Mouse (Mus musculus): ENCODE measurements at regions not wholly inside any gene's neighbourhood (a gene's known extent, or its start where the extent isn't known, plus 50 kb on each side); places are given as distances from the start of the nearest gene placed in this dataset.

DNA sequence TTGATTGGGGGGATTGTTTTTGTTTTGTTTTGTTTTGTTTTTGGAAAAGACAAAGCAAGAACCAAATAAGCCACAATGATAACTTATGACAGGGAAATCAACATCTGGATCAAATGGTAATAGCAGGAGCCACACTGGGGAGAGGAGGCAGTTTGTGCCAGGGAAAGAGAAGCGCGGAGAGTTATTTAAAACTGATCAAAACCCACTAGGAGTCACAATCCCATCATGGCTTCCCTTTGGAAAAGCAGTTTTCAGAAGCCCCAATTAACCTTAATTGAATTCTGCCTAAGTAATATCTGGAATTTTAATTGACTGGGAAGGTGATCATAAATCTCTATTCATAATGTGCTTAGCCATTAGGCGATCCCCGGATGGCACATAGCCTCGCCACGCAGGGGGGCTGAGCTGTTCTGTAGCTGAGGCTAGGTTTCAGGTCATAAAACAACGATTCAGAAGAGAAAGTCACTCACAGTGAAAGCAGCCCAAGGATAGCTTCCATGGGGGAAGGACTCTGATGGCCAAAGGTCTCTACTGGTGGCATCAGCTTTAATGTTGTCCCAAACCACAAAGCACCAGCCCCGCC, 86.4 kb upstream of the Noct start:
- Histone ChIP-seq H3K4me2 (ENCODE audit: low read depth, low read length, severe bottlenecking) (no peak overlapping the region), H3K4me1 (replicated peaks; ENCODE audit: control insufficient read depth, insufficient read depth, low read length) (peaks cover 5% of the 10 kb centered on the region), H3K27me3 (ENCODE audit: control insufficient read depth, insufficient read depth, low read length) (no peaks in the 10 kb centered on the region), H3K9ac (ENCODE audit: low read length) (no peak overlapping the region), H3K36me3 (ENCODE audit: control insufficient read depth, insufficient read depth, low read length) (no peaks in the 10 kb centered on the region), H3K27ac (ENCODE audit: low read depth, low read length) (no peak overlapping the region), H3K9me3 (ENCODE audit: control insufficient read depth, low read length) (no peaks in the 10 kb centered on the region), H3K4me3 (ENCODE audit: low read depth, low read length) (no peak overlapping the region)
- DNase-seq (ENCODE audit: low spot score) (no peak), ATAC-seq (replicated peaks; ENCODE audit: low FRiP score) (0 out of 2 replicates have a peak, but pooled peaks have one; percentile 42)
- whole genome bisulfite sequencing: 68% methylated on average over 8 of the region's 8 CpGs

- no peak for ATAC-seq (replicated peaks; ENCODE audit: low FRiP score)
- WGBS: 92% methylated on average over 2 of the region's 2 CpGs
- Histone ChIP-seq H3K27ac (ENCODE audit: low read depth, low read length) (no peak overlapping the region), H3K9ac (ENCODE audit: low read length) (no peak overlapping the region), H3K4me3 (ENCODE audit: low read depth, low read length) (no peak overlapping the region), H3K27me3 (ENCODE audit: control insufficient read depth, insufficient read depth, low read length) (no peaks in the 10 kb centered on the region), H3K9me3 (ENCODE audit: control insufficient read depth, low read length) (no peaks in the 10 kb centered on the region), H3K4me2 (ENCODE audit: low read depth, low read length, severe bottlenecking) (no peak overlapping the region), H3K4me1 (replicated peaks; ENCODE audit: control insufficient read depth, insufficient read depth, low read length) (no peaks in the 10 kb centered on the region; the same call in 1 of the 2 replicates), H3K36me3 (ENCODE audit: control insufficient read depth, insufficient read depth, low read length) (no peaks in the 10 kb centered on the region)
- DNase-seq (ENCODE audit: low spot score): no peak
These were observed 78.3 kb upstream of the Noct start for GRCm38 (mm10) chr3:51145985-51146384.

GRCm38 (mm10) chr3:51150012-51150411, 74.2 kb upstream of the Noct start:
- Histone ChIP-seq H3K4me1 (replicated peaks; ENCODE audit: control insufficient read depth, insufficient read depth, low read length) (no peaks in the 10 kb centered on the region), H3K4me2 (ENCODE audit: low read depth, low read length, severe bottlenecking) (no peak overlapping the region), H3K36me3 (ENCODE audit: control insufficient read depth, insufficient read depth, low read length) (no peaks in the 10 kb centered on the region), H3K9ac (ENCODE audit: low read length) (no peak overlapping the region), H3K27ac (ENCODE audit: low read depth, low read length) (no peak overlapping the region), H3K9me3 (ENCODE audit: control insufficient read depth, low read length) (no peaks in the 10 kb centered on the region), H3K27me3 (ENCODE audit: control insufficient read depth, insufficient read depth, low read length) (no peaks in the 10 kb centered on the region), H3K4me3 (ENCODE audit: low read depth, low read length) (no peak overlapping the region)
- no peak for ATAC-seq (replicated peaks; ENCODE audit: low FRiP score)
- WGBS: 72% methylated on average over 6 of the region's 6 CpGs
- DNase-seq (ENCODE audit: low spot score): no peak

- Histone ChIP-seq H3K4me2 (ENCODE audit: low read depth, low read length, severe bottlenecking) (no peak overlapping the region), H3K27ac (ENCODE audit: low read depth, low read length) (no peak overlapping the region), H3K27me3 (ENCODE audit: control insufficient read depth, insufficient read depth, low read length) (no peaks in the 10 kb centered on the region), H3K4me3 (ENCODE audit: low read depth, low read length) (no peak overlapping the region), H3K36me3 (ENCODE audit: control insufficient read depth, insufficient read depth, low read length) (no peaks in the 10 kb centered on the region), H3K9me3 (ENCODE audit: control insufficient read depth, low read length) (no peaks in the 10 kb centered on the region), H3K9ac (ENCODE audit: low read length) (no peak overlapping the region), H3K4me1 (replicated peaks; ENCODE audit: control insufficient read depth, insufficient read depth, low read length) (no peaks in the 10 kb centered on the region)
- no peak for DNase-seq (ENCODE audit: low spot score)
- WGBS: 89% methylated on average over 4 of the region's 4 CpGs
- no peak for ATAC-seq (replicated peaks; ENCODE audit: low FRiP score)
These were observed 73.1 kb upstream of the Noct start for GRCm38 (mm10) chr3:51151104-51151503.

GRCm38 (mm10) chr3:51155621-51156020, 68.6 kb upstream of the Noct start:
- H3K27ac ChIP-seq (ENCODE audit: low read depth, low read length): no peak overlapping the region
- no peaks in the 10 kb centered on the region for H3K36me3 ChIP-seq (ENCODE audit: control insufficient read depth, insufficient read depth, low read length)
- H3K27me3 ChIP-seq (ENCODE audit: control insufficient read depth, insufficient read depth, low read length): no peaks in the 10 kb centered on the region
- no peak overlapping the region for H3K4me2 ChIP-seq (ENCODE audit: low read depth, low read length, severe bottlenecking)
- WGBS: 85% methylated on average over 4 of the region's 4 CpGs
- H3K4me3 ChIP-seq (ENCODE audit: low read depth, low read length): no peak overlapping the region
- no peaks in the 10 kb centered on the region for H3K9me3 ChIP-seq (ENCODE audit: control insufficient read depth, low read length)
- H3K9ac ChIP-seq (ENCODE audit: low read length): no peak overlapping the region
- H3K4me1 ChIP-seq (replicated peaks; ENCODE audit: control insufficient read depth, insufficient read depth, low read length): peaks cover 4% of the 10 kb centered on the region; the same call in 1 of the 2 replicates
- DNase-seq (ENCODE audit: low spot score): no peak
- no peak for ATAC-seq (replicated peaks; ENCODE audit: low FRiP score)

DNA sequence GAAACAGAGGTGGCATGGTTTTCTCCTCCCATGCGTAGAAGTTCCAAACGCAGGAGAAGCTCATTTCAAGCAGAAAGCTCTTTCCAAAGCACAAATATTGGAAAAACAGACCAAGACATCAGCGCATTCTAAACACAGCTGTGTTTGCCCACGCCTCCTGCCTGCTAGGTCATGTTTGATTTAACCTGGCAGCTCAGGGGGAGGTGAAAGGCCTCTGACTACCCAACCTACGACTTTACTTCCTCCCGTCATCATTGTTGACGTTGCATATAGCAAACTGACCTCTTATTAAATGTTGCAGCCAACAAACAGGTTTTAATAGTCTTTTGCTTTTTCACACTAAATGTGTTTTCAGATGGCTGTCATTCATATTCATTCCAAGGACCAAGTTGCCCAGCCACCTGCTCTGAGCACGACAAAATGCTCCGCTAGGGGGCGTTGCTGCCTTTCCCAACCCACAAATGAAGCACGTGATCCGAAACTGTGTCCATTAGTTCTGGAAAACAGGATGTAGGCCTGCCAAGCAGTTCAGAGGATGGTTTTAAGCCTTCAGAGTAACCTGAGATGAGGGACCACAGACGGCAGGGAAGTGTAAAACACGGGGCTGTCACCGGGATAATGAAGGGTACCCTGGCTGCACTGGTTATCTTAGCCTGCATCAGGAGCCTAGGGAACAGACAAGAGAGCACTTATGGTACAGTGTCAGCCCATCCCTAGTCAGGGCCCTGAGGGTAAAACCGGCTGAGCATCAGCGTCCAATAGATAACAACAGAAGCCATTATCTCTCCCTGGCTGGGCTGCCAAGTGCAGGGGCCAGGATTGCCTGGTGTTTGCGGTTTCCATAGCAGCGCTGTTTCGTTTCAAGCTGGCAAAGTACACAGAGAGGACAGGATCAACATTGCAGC, 67.6 kb upstream of the Noct start:
- H3K4me3 ChIP-seq (ENCODE audit: low read depth, low read length): no peak overlapping the region
- no peak overlapping the region for H3K4me2 ChIP-seq (ENCODE audit: low read depth, low read length, severe bottlenecking)
- DNase-seq (ENCODE audit: low spot score): peak; percentile 55
- H3K9me3 ChIP-seq (ENCODE audit: control insufficient read depth, low read length): no peaks in the 10 kb centered on the region
- H3K36me3 ChIP-seq (ENCODE audit: control insufficient read depth, insufficient read depth, low read length): no peaks in the 10 kb centered on the region
- no peak overlapping the region for H3K27ac ChIP-seq (ENCODE audit: low read depth, low read length)
- WGBS: 55% methylated on average over 20 of the region's 20 CpGs
- no peaks in the 10 kb centered on the region for H3K27me3 ChIP-seq (ENCODE audit: control insufficient read depth, insufficient read depth, low read length)
- no peak overlapping the region for H3K9ac ChIP-seq (ENCODE audit: low read length)
- H3K4me1 ChIP-seq (replicated peaks; ENCODE audit: control insufficient read depth, insufficient read depth, low read length): peaks cover 4% of the 10 kb centered on the region; the same call in 1 of the 2 replicates
- ATAC-seq (replicated peaks; ENCODE audit: low FRiP score): 0 out of 2 replicates have a peak, but pooled peaks have one; percentile 39

GRCm38 (mm10) chr3:51157291-51157650, 67.0 kb upstream of the Noct start:
- no peaks in the 10 kb centered on the region for H3K27me3 ChIP-seq (ENCODE audit: control insufficient read depth, insufficient read depth, low read length)
- DNase-seq (ENCODE audit: low spot score) (no peak), ATAC-seq (replicated peaks; ENCODE audit: low FRiP score) (no peak)
- 35% methylated on average over 4 of the region's 4 CpGs for WGBS
- no peaks in the 10 kb centered on the region for H3K36me3 ChIP-seq (ENCODE audit: control insufficient read depth, insufficient read depth, low read length)
- peaks cover 4% of the 10 kb centered on the region; the same call in 1 of the 2 replicates for H3K4me1 ChIP-seq (replicated peaks; ENCODE audit: control insufficient read depth, insufficient read depth, low read length)
- H3K27ac ChIP-seq (ENCODE audit: low read depth, low read length): no peak overlapping the region
- H3K4me3 ChIP-seq (ENCODE audit: low read depth, low read length): no peak overlapping the region
- no peak overlapping the region for H3K9ac ChIP-seq (ENCODE audit: low read length)
- no peaks in the 10 kb centered on the region for H3K9me3 ChIP-seq (ENCODE audit: control insufficient read depth, low read length)
- no peak overlapping the region for H3K4me2 ChIP-seq (ENCODE audit: low read depth, low read length, severe bottlenecking)

DNA sequence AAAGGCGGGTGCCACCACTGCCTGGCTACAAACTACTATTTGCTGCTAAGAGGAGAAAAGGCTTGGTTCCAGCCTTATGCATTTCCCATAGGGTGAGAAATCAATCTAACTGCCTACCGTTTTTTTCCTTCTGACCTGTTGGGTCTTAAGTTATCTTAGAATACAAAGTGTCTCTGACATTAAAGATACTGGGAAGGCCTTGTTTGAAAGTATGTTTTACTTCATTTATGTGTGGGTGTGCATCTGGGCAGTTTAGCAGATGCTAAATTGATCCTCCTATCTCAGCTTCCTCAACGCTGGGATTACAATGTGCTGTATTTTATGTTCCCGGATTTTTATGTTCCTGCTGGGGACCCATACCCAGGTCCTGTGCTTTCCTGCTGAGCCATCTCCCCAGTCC, 65.8 kb upstream of the Noct start:
- H3K4me3 ChIP-seq (ENCODE audit: low read depth, low read length): no peak overlapping the region
- no peaks in the 10 kb centered on the region for H3K36me3 ChIP-seq (ENCODE audit: control insufficient read depth, insufficient read depth, low read length)
- H3K9ac ChIP-seq (ENCODE audit: low read length): no peak overlapping the region
- no peaks in the 10 kb centered on the region for H3K9me3 ChIP-seq (ENCODE audit: control insufficient read depth, low read length)
- H3K4me2 ChIP-seq (ENCODE audit: low read depth, low read length, severe bottlenecking): no peak overlapping the region
- H3K27ac ChIP-seq (ENCODE audit: low read depth, low read length): no peak overlapping the region
- WGBS: 76% methylated on average over 4 of the region's 4 CpGs
- H3K4me1 ChIP-seq (replicated peaks; ENCODE audit: control insufficient read depth, insufficient read depth, low read length): peaks cover 4% of the 10 kb centered on the region; the same call in 1 of the 2 replicates
- DNase-seq (ENCODE audit: low spot score) (no peak), ATAC-seq (replicated peaks; ENCODE audit: low FRiP score) (no peak)
- H3K27me3 ChIP-seq (ENCODE audit: control insufficient read depth, insufficient read depth, low read length): no peaks in the 10 kb centered on the region
